Mouse (Mus musculus) CH12.LX (cell line): ENCODE results near the gene Rbm3. TPM values are rescaled to one million over a fixed set of nuclear protein-coding genes. Genes with fewer than 3 reads are reported as not detected.
A peak's percentile ranks its signal among the peaks of the same experiment; 100 is the strongest.

Experiments
- DNase-seq: peaks from one replicate; pipeline ENCODE4 v3.0.0-alpha.2; 2013; ENCODE audit errors: extremely low read depth
- H3K27ac ChIP-seq: 2 replicates; pipeline ENCODE4 v1.5.1; 2012; ENCODE audit warnings: low read depth, mild to moderate bottlenecking, control low read depth, moderate library complexity; ENCODE audit not compliant: insufficient read depth
- H3K27me3 ChIP-seq: replicated peaks from 2 replicates; pipeline ENCODE3; 2012; ENCODE audit warnings: inconsistent platforms
- H3K36me3 ChIP-seq, 2 experiments: replicated peaks in 1 of 2; 2 replicates each; pipeline versions ENCODE3 to v1.6.1; 2012; ENCODE audit warnings: inconsistent platforms in 1 of 2, low read length in 1 of 2, mild to moderate bottlenecking in 1 of 2, mixed read lengths in 1 of 2, moderate library complexity in 1 of 2; ENCODE audit not compliant: control insufficient read depth in 1 of 2, insufficient read depth in 1 of 2
- H3K4me1 ChIP-seq, 2 experiments: 2 replicates each; pipeline ENCODE4 v1.6.1; 2012; ENCODE audit warnings: inconsistent platforms in 1 of 2, moderate library complexity in 1 of 2; ENCODE audit not compliant: insufficient read depth in 2 of 2, control insufficient read depth in 1 of 2
- H3K4me2 ChIP-seq: 2 replicates; pipeline ENCODE4 v1.6.1; 2012; ENCODE audit warnings: low read depth, mild to moderate bottlenecking, control low read depth; ENCODE audit not compliant: poor library complexity, insufficient read depth, severe bottlenecking
- H3K4me3 ChIP-seq, 3 experiments: fragments of 150-350 bp in 1 of 3; sonication (generic) in 1 of 3; replicated peaks in 1 of 3; 2 replicates each; pipeline versions ENCODE3 to v1.5.1; 2011 to 2012; ENCODE audit warnings: low read depth in 2 of 3, low read length in 2 of 3, mild to moderate bottlenecking in 2 of 3, moderate library complexity in 2 of 3, control low read depth in 1 of 3, improper control_type of control experiment in 1 of 3, inconsistent platforms in 1 of 3, mixed read lengths in 1 of 3; ENCODE audit not compliant: poor library complexity in 1 of 3
- H3K79me2 ChIP-seq: replicated peaks from 2 replicates; pipeline ENCODE4 v1.6.1; 2012; ENCODE audit warnings: mild to moderate bottlenecking, moderate library complexity; ENCODE audit not compliant: control insufficient read depth, poor library complexity, insufficient read depth, severe bottlenecking; ENCODE audit errors: extremely low read depth
- H3K9ac ChIP-seq: 2 replicates; pipeline ENCODE4 v1.6.1; 2012; ENCODE audit warnings: low read depth, mild to moderate bottlenecking, control low read depth, moderate library complexity; ENCODE audit not compliant: insufficient read depth
- H3K9me3 ChIP-seq: replicated peaks from 2 replicates; pipeline ENCODE3; 2012; ENCODE audit warnings: low read length, inconsistent platforms, mixed read lengths
- CHD1 ChIP-seq: IDR thresholded peaks from 2 replicates; pipeline ENCODE4 v1.6.1; 2012; ENCODE audit warnings: low read depth, low read length, improper control_type of control experiment, inconsistent platforms
- CHD2 ChIP-seq: IDR thresholded peaks from 2 replicates; pipeline ENCODE4 v1.6.1; 2011; ENCODE audit warnings: low read length, improper control_type of control experiment
- CTCF ChIP-seq, 2 experiments: IDR thresholded peaks in 1 of 2; conservative IDR thresholded peaks in 1 of 2; 2 replicates each; pipeline ENCODE4 v1.5.1; 2011 to 2012; ENCODE audit warnings: low read depth in 2 of 2, low read length in 2 of 2, improper control_type of control experiment in 1 of 2, inconsistent platforms in 1 of 2, mild to moderate bottlenecking in 1 of 2, moderate library complexity in 1 of 2
- E2F4 ChIP-seq: IDR thresholded peaks from 2 replicates; pipeline ENCODE4 v1.6.1; 2011; ENCODE audit warnings: low read depth, low read length, improper control_type of control experiment; ENCODE audit not compliant: insufficient replicate concordance
- ELF1 ChIP-seq: IDR thresholded peaks from 2 replicates; pipeline ENCODE4 v1.6.1; 2014; ENCODE audit warnings: low read depth, mild to moderate bottlenecking, inconsistent platforms, low read length, improper control_type of control experiment
- EP300 ChIP-seq: IDR thresholded peaks from 2 replicates; pipeline ENCODE4 v1.6.1; 2011; ENCODE audit warnings: low read length, improper control_type of control experiment
- HCFC1 ChIP-seq: IDR thresholded peaks from 2 replicates; pipeline ENCODE4 v1.6.1; 2012; ENCODE audit warnings: low read depth, mild to moderate bottlenecking, inconsistent platforms, low read length, improper control_type of control experiment
- IRF4 ChIP-seq: IDR thresholded peaks from 2 replicates; pipeline ENCODE4 v1.6.1; 2014; ENCODE audit warnings: low read depth, mild to moderate bottlenecking, inconsistent platforms, low read length, improper control_type of control experiment
- JUN ChIP-seq: IDR thresholded peaks from 2 replicates; pipeline ENCODE4 v1.6.1; 2011; ENCODE audit warnings: low read depth, mild to moderate bottlenecking, low read length, improper control_type of control experiment, moderate library complexity; ENCODE audit not compliant: insufficient read depth
- MAFK ChIP-seq: IDR thresholded peaks from 2 replicates; pipeline ENCODE4 v1.6.1; 2011; ENCODE audit warnings: low read length, improper control_type of control experiment; ENCODE audit not compliant: insufficient replicate concordance
- MYC ChIP-seq: IDR thresholded peaks from 2 replicates; pipeline ENCODE4 v1.6.1; 2011; ENCODE audit warnings: low read depth, mild to moderate bottlenecking, improper control_type of control experiment, low read length
- PAX5 ChIP-seq: IDR thresholded peaks from 2 replicates; pipeline ENCODE4 v1.6.1; 2012; ENCODE audit warnings: low read length, inconsistent platforms, mixed read lengths
- POLR2A ChIP-seq: IDR thresholded peaks from 2 replicates; pipeline ENCODE4 v1.6.1; 2011; ENCODE audit warnings: low read depth, mild to moderate bottlenecking, improper control_type of control experiment, low read length
- POLR2AphosphoS2 ChIP-seq: IDR thresholded peaks from 2 replicates; pipeline ENCODE4 v1.6.1; 2011; ENCODE audit warnings: low read depth, low read length, improper control_type of control experiment
- RAD21 ChIP-seq: IDR thresholded peaks from 2 replicates; pipeline ENCODE4 v1.6.1; 2011; ENCODE audit warnings: low read depth, mild to moderate bottlenecking, low read length, improper control_type of control experiment, moderate library complexity
- RCOR1 ChIP-seq: conservative IDR thresholded peaks from 2 replicates; pipeline ENCODE4 v1.6.1; 2012; ENCODE audit warnings: low read depth, mild to moderate bottlenecking, inconsistent platforms, low read length, improper control_type of control experiment
- SIN3A ChIP-seq: IDR thresholded peaks from 2 replicates; pipeline ENCODE4 v1.6.1; 2012; ENCODE audit warnings: low read length, improper control_type of control experiment, inconsistent platforms
- TCF12 ChIP-seq: IDR thresholded peaks from 2 replicates; pipeline ENCODE4 v1.6.1; 2014; ENCODE audit warnings: low read depth, mild to moderate bottlenecking, inconsistent platforms, low read length, improper control_type of control experiment
- USF1 ChIP-seq: IDR thresholded peaks from 2 replicates; pipeline ENCODE4 v1.6.1; 2014; ENCODE audit warnings: low read depth, mild to moderate bottlenecking, inconsistent platforms, low read length, improper control_type of control experiment
- USF2 ChIP-seq: conservative IDR thresholded peaks from 2 replicates; pipeline ENCODE4 v1.6.1; 2011; ENCODE audit warnings: low read depth, low read length, improper control_type of control experiment
- ZC3H11A ChIP-seq: IDR thresholded peaks from 2 replicates; pipeline ENCODE4 v1.6.1; 2012; ENCODE audit warnings: low read depth, mild to moderate bottlenecking, inconsistent platforms, low read length, improper control_type of control experiment
- ZKSCAN1 ChIP-seq: IDR thresholded peaks from 2 replicates; pipeline ENCODE4 v1.6.1; 2012; ENCODE audit warnings: low read depth, inconsistent platforms, low read length, improper control_type of control experiment, borderline replicate concordance
- ZNF384 ChIP-seq: IDR thresholded peaks from 2 replicates; pipeline ENCODE4 v1.6.1; 2012; ENCODE audit warnings: low read depth, low read length, improper control_type of control experiment, inconsistent platforms
- dilution Hi-C: fragments of 300-500 bp; cut with MboI; formaldehyde crosslinking; loops from 2 replicates; pipeline ENCODE4 v1.14.3; 2020; ENCODE audit warnings: low sequenced_read_pairs; ENCODE audit not compliant: extremely low pct_unique_long_range_greater_than_20kb, extremely low pct_ligation_motif_present
- in situ Hi-C: fragments of 300-500 bp; cut with MboI; formaldehyde crosslinking; loops from 3 replicates; pipeline ENCODE4 v1.14.3; 2019; ENCODE audit warnings: low sequenced_read_pairs, low pct_ligation_motif_present, low pct_unique_long_range_greater_than_20kb, mixed read lengths
- polyA plus RNA-seq: library from polyadenylated mRNA; unstranded; fragments of >175 nt; gene quantifications from 2 replicates; pipeline ENCODE4 v1.2.1, GENCODE M21; 2012; ENCODE audit warnings: low read depth; ENCODE audit not compliant: insufficient read length
- total RNA-seq, 2 experiments: library from RNA; depleted of rRNA; stranded (reverse); fragments of 300-350 nt in 1 of 2; fragments of >200 nt in 1 of 2; gene quantifications; 2 replicates each; pipeline ENCODE4 v1.2.3; 2012 to 2014

Rbm3 gene
- total and polyA plus RNA-seq, 3 experiments, result 681 to 2,152 (median 778) TPM

- dilution Hi-C loops, result no loop called here
- no peak for TF ChIP-seq ZNF384
- no peak for TF ChIP-seq E2F4
- no peak for TF ChIP-seq CHD2
- no peak for TF ChIP-seq PAX5
- peak; percentile 21; the same call in 1 of the 2 replicates for TF ChIP-seq POLR2AphosphoS2
- TF ChIP-seq POLR2A, result no peak
- TF ChIP-seq IRF4, result no peak
- no peak for TF ChIP-seq ZKSCAN1
- TF ChIP-seq RAD21, result no peak
- TF ChIP-seq ELF1, result no peak
- no peak for TF ChIP-seq ZC3H11A
- TF ChIP-seq JUN, result no peak
- TF ChIP-seq CTCF (conservative IDR thresholded peaks at IDR 0.05 in 1 of 2, IDR thresholded peaks at IDR 0.05 in 1 of 2; ENCODE audit: low read depth in 2 of 2, low read length in 2 of 2), result peak in 1 of 2 experiments; percentile 41; a peak in 2 of 4 replicates
These were observed 6.2 kb downstream of the Rbm3 start for GRCm38 (mm10) chrX:8139480-8139879.

GRCm38 (mm10) chrX:8135886-8136285 lies 9.8 kb downstream of the Rbm3 start:
- H3K4me2 ChIP-seq, result no peak overlapping the region
- no peaks in the 10 kb centered on the region for H3K27me3 ChIP-seq
- in situ Hi-C loops, result no loop called here
- no peak overlapping the region for H3K4me3 ChIP-seq
- H3K9ac ChIP-seq, result no peak overlapping the region
- no peaks in the 10 kb centered on the region for H3K79me2 ChIP-seq
- DNase-seq, result no peak
- peaks cover 4 to 13% of the 10 kb centered on the region in 2 experiments for H3K4me1 ChIP-seq
- H3K9me3 ChIP-seq, result no peaks in the 10 kb centered on the region
- H3K27ac ChIP-seq, result no peak overlapping the region
- H3K36me3 ChIP-seq, result peaks cover 8 to 35% of the 10 kb centered on the region in 2 experiments
- TF ChIP-seq MAFK, result no peak
- no peak for TF ChIP-seq USF1
- TF ChIP-seq POLR2AphosphoS2, result no peak; the same call in 1 of the 2 replicates
- TF ChIP-seq CHD1, result no peak
- TF ChIP-seq CHD2, result no peak
- no peak for TF ChIP-seq MYC
- no peak for TF ChIP-seq TCF12
- no peak for TF ChIP-seq PAX5
- TF ChIP-seq POLR2A, result no peak
- no peak for TF ChIP-seq RCOR1
- TF ChIP-seq HCFC1, result no peak
- TF ChIP-seq RAD21, result no peak
- TF ChIP-seq EP300, result no peak
- TF ChIP-seq IRF4, result no peak
- TF ChIP-seq USF2, result no peak
- no peak for TF ChIP-seq SIN3A
- TF ChIP-seq, all 38 proteins: peak for 0
- dilution Hi-C loops, result no loop called here

More at GRCm38 (mm10) chrX:8139480-8139879, 6.2 kb downstream of the Rbm3 start:
- H3K4me3 ChIP-seq, result no peak overlapping the region
- H3K9ac ChIP-seq, result no peak overlapping the region
- no peak overlapping the region for H3K27ac ChIP-seq
- H3K4me1 ChIP-seq, result peaks cover 2 to 15% of the 10 kb centered on the region in 2 experiments; a peak in 3 of 4 replicates
- DNase-seq, result no peak
- H3K27me3 ChIP-seq, result no peaks in the 10 kb centered on the region
- in situ Hi-C loops, result no loop called here
- no peaks in the 10 kb centered on the region for H3K9me3 ChIP-seq
- H3K36me3 ChIP-seq, result peaks cover 34 to 62% of the 10 kb centered on the region in 2 experiments
- H3K4me2 ChIP-seq, result no peak overlapping the region
- peaks cover 15% of the 10 kb centered on the region for H3K79me2 ChIP-seq
